Mouse (Mus musculus): Measurements from ENCODE around the gene Csf2. TPM values are rescaled to one million over a fixed set of nuclear protein-coding genes. Genes with fewer than 3 reads are reported as not detected.

Gene Csf2
- polyA plus RNA-seq, 1 experiment from 2014 or later, result not detected

GRCm38 (mm10) chr11:54223637-54224474, 25.6 kb downstream of the Csf2 start:
- H3K36me3 ChIP-seq (ENCODE audit: control insufficient read depth, insufficient read depth, low read length), result no peaks in the 10 kb centered on the region
- no peaks in the 10 kb centered on the region for H3K9me3 ChIP-seq (ENCODE audit: control insufficient read depth, low read length)
- ATAC-seq (ENCODE audit: low FRiP score, low TSS enrichment), result no peak
- H3K4me2 ChIP-seq (replicated peaks; ENCODE audit: low read depth), result no peak overlapping the region
- TF ChIP-seq EP300 (optimal IDR thresholded peaks at IDR 0.05) (no peak), CTCF (IDR thresholded peaks at IDR 0.05; ENCODE audit: low read depth) (no peak)
- no peaks in the 10 kb centered on the region for H3K27me3 ChIP-seq (ENCODE audit: control insufficient read depth, insufficient read depth, low read length)
- no peak for DNase-seq (ENCODE audit: low spot score)
- no peaks in the 10 kb centered on the region for H3K4me1 ChIP-seq (replicated peaks; ENCODE audit: control insufficient read depth, insufficient read depth)
- WGBS, result 69% methylated on average over 9 of the region's 9 CpGs
- H3K27ac ChIP-seq (replicated peaks), result no peak overlapping the region
- no peak overlapping the region for H3K4me3 ChIP-seq (ENCODE audit: low read depth, low read length)
- H3K9ac ChIP-seq (ENCODE audit: low read length), result no peak overlapping the region

GRCm38 (mm10) chr11:54219903-54220740, 29.3 kb downstream of the Csf2 start:
- Histone ChIP-seq H3K36me3 (ENCODE audit: control insufficient read depth, insufficient read depth, low read length) (no peaks in the 10 kb centered on the region), H3K27ac (replicated peaks) (no peak overlapping the region), H3K4me2 (replicated peaks; ENCODE audit: low read depth) (no peak overlapping the region), H3K9ac (ENCODE audit: low read length) (no peak overlapping the region), H3K4me3 (ENCODE audit: low read depth, low read length) (no peak overlapping the region), H3K27me3 (ENCODE audit: control insufficient read depth, insufficient read depth, low read length) (no peaks in the 10 kb centered on the region), H3K4me1 (replicated peaks; ENCODE audit: control insufficient read depth, insufficient read depth) (no peaks in the 10 kb centered on the region), H3K9me3 (ENCODE audit: control insufficient read depth, low read length) (no peaks in the 10 kb centered on the region)
- no peak for TF ChIP-seq EP300 (optimal IDR thresholded peaks at IDR 0.05)
- no peak for TF ChIP-seq CTCF (IDR thresholded peaks at IDR 0.05; ENCODE audit: low read depth)
- WGBS, result 33% methylated on average over 6 of the region's 6 CpGs
- no peak for ATAC-seq (ENCODE audit: low FRiP score, low TSS enrichment)
- DNase-seq (ENCODE audit: low spot score), result no peak

- no peak for ATAC-seq (ENCODE audit: low FRiP score, low TSS enrichment)
- H3K9me3 ChIP-seq (ENCODE audit: control insufficient read depth, low read length), result no peaks in the 10 kb centered on the region
- no peaks in the 10 kb centered on the region for H3K36me3 ChIP-seq (ENCODE audit: control insufficient read depth, insufficient read depth, low read length)
- no peak overlapping the region for H3K4me3 ChIP-seq (ENCODE audit: low read depth, low read length)
- no peaks in the 10 kb centered on the region for H3K27me3 ChIP-seq (ENCODE audit: control insufficient read depth, insufficient read depth, low read length)
- no peak overlapping the region for H3K9ac ChIP-seq (ENCODE audit: low read length)
- 96% methylated on average over 1 of the region's 1 CpGs for whole genome bisulfite sequencing
- H3K27ac ChIP-seq (replicated peaks), result no peak overlapping the region
- no peak for DNase-seq (ENCODE audit: low spot score)
- no peak overlapping the region for H3K4me2 ChIP-seq (replicated peaks; ENCODE audit: low read depth)
- no peak for TF ChIP-seq CTCF (IDR thresholded peaks at IDR 0.05; ENCODE audit: low read depth)
- TF ChIP-seq EP300 (optimal IDR thresholded peaks at IDR 0.05), result no peak
- H3K4me1 ChIP-seq (replicated peaks; ENCODE audit: control insufficient read depth, insufficient read depth), result no peaks in the 10 kb centered on the region
Observed at GRCm38 (mm10) chr11:54219191-54219590, 30.3 kb downstream of the Csf2 start.

GRCm38 (mm10) chr11:54217384-54217783, 32.1 kb downstream of the Csf2 start:
- Histone ChIP-seq H3K4me2 (replicated peaks; ENCODE audit: low read depth) (no peak overlapping the region), H3K27me3 (ENCODE audit: control insufficient read depth, insufficient read depth, low read length) (no peaks in the 10 kb centered on the region), H3K9me3 (ENCODE audit: control insufficient read depth, low read length) (no peaks in the 10 kb centered on the region), H3K4me1 (replicated peaks; ENCODE audit: control insufficient read depth, insufficient read depth) (no peaks in the 10 kb centered on the region), H3K27ac (replicated peaks) (no peak overlapping the region), H3K9ac (ENCODE audit: low read length) (no peak overlapping the region), H3K36me3 (ENCODE audit: control insufficient read depth, insufficient read depth, low read length) (no peaks in the 10 kb centered on the region), H3K4me3 (ENCODE audit: low read depth, low read length) (no peak overlapping the region)
- TF ChIP-seq CTCF (IDR thresholded peaks at IDR 0.05; ENCODE audit: low read depth) (no peak), EP300 (optimal IDR thresholded peaks at IDR 0.05) (no peak)
- no peak for DNase-seq (ENCODE audit: low spot score)
- no peak for ATAC-seq (ENCODE audit: low FRiP score, low TSS enrichment)
- WGBS, result 57% methylated on average over 7 of the region's 7 CpGs

- Histone ChIP-seq H3K9ac (ENCODE audit: low read length) (no peak overlapping the region), H3K27me3 (ENCODE audit: control insufficient read depth, insufficient read depth, low read length) (no peaks in the 10 kb centered on the region), H3K4me1 (replicated peaks; ENCODE audit: control insufficient read depth, insufficient read depth) (no peaks in the 10 kb centered on the region), H3K4me3 (ENCODE audit: low read depth, low read length) (no peak overlapping the region), H3K9me3 (ENCODE audit: control insufficient read depth, low read length) (no peaks in the 10 kb centered on the region), H3K4me2 (replicated peaks; ENCODE audit: low read depth) (no peak overlapping the region), H3K27ac (replicated peaks) (no peak overlapping the region), H3K36me3 (ENCODE audit: control insufficient read depth, insufficient read depth, low read length) (no peaks in the 10 kb centered on the region)
- no peak for TF ChIP-seq CTCF (IDR thresholded peaks at IDR 0.05; ENCODE audit: low read depth)
- no peak for TF ChIP-seq EP300 (optimal IDR thresholded peaks at IDR 0.05)
- WGBS, result 72% methylated on average over 6 of the region's 6 CpGs
- DNase-seq (ENCODE audit: low spot score) (no peak), ATAC-seq (ENCODE audit: low FRiP score, low TSS enrichment) (no peak)
Observed at GRCm38 (mm10) chr11:54216091-54216490, 33.4 kb downstream of the Csf2 start.

Measured in stomach, postnatal 0 days (tissue).